Mouse (Mus musculus) ES-E14 (cell line): Measurements from ENCODE around the gene Clgn.

Experiments used
- CHD2 ChIP-seq: IDR thresholded peaks from 2 replicates; pipeline ENCODE4 v1.6.1; 2014; ENCODE audit warnings: mild to moderate bottlenecking, low read depth, low read length, inconsistent platforms
- HCFC1 ChIP-seq: IDR thresholded peaks from 2 replicates; pipeline ENCODE4 v1.6.1; 2012; ENCODE audit warnings: low read length, inconsistent platforms, borderline replicate concordance; ENCODE audit not compliant: insufficient read depth
- ZC3H11A ChIP-seq: IDR thresholded peaks from 2 replicates; pipeline ENCODE4 v1.6.1; 2012; ENCODE audit warnings: low read depth, mild to moderate bottlenecking, inconsistent platforms, low read length, borderline replicate concordance

GRCm38 (mm10) chr8:83382850-83383249 is 6.8 kb upstream of the Clgn start:
- no peak for TF ChIP-seq CHD2
- TF ChIP-seq ZC3H11A = no peak
- no peak for TF ChIP-seq HCFC1
